Mouse (Mus musculus): ENCODE data around the gene Rnf213. TPM values are rescaled to one million over a fixed set of nuclear protein-coding genes. Genes with fewer than 3 reads are reported as not detected.

Gene Rnf213
- polyA plus RNA-seq, 1 experiment: 34.7 TPM

- no peak overlapping the region for H3K27ac ChIP-seq (ENCODE audit: insufficient read depth, low read depth, low read length)
- no peak for TF ChIP-seq CTCF (IDR thresholded peaks at IDR 0.05; ENCODE audit: extremely low read depth, insufficient read length, insufficient replicate concordance, low read depth, low read length)
- TF ChIP-seq POLR2A (IDR thresholded peaks at IDR 0.05; ENCODE audit: low read depth, low read length): no peak
- H3K36me3 ChIP-seq (ENCODE audit: control insufficient read depth, insufficient read depth, low read length): no peaks in the 10 kb centered on the region
- 62% methylated on average over 7 of the region's 7 CpGs for WGBS
- H3K27me3 ChIP-seq (ENCODE audit: control insufficient read depth, insufficient read depth, low read length): no peaks in the 10 kb centered on the region; the same call in 1 of the 2 replicates
- no peaks in the 10 kb centered on the region for H3K4me1 ChIP-seq (ENCODE audit: control insufficient read depth, insufficient read depth, insufficient read length, low read length)
- no peak overlapping the region for H3K4me3 ChIP-seq (ENCODE audit: low read depth, low read length)
Observed at GRCm38 (mm10) chr11:119533745-119534144, 140.8 kb downstream of the Rnf213 start.

Other genes with a start within 250 kb of the Rnf213 start
- 4.3 and 5.0 TPM in 2 replicates for gene Tbc1d16, start 164.6 kb upstream of the Rnf213 start, polyA plus RNA-seq (2012; rRNA removed)
- 0.18 and 0.20 TPM in 2 replicates for gene Ccdc40, start 164.5 kb upstream of the Rnf213 start, polyA plus RNA-seq (2012; rRNA removed)
- 35.8 TPM in 2 replicates for gene Gaa, start 125.2 kb upstream of the Rnf213 start, polyA plus RNA-seq (2012; rRNA removed)
- gene Eif4a3, start 93.0 kb upstream of the Rnf213 start, polyA plus RNA-seq (2012; rRNA removed): 27.7 and 56.5 TPM in 2 replicates
- 3.5 and 7.1 TPM in 2 replicates for gene Card14, start 85.3 kb upstream of the Rnf213 start, polyA plus RNA-seq (2012; rRNA removed)
- 12.6 and 19.2 TPM in 2 replicates for gene Sgsh, start 37.6 kb upstream of the Rnf213 start, polyA plus RNA-seq (2012; rRNA removed)
- 9.7 and 17.3 TPM in 2 replicates for gene Slc26a11, start 37.5 kb upstream of the Rnf213 start, polyA plus RNA-seq (2012; rRNA removed)
- gene Endov, start 98.2 kb downstream of the Rnf213 start, polyA plus RNA-seq (2012; rRNA removed): 9.6 and 18.1 TPM in 2 replicates
- gene Nptx1, start 154.7 kb downstream of the Rnf213 start, polyA plus RNA-seq (2012; rRNA removed): 0.49 and 1.0 TPM in 2 replicates
- gene Rptor, start 209.8 kb downstream of the Rnf213 start, polyA plus RNA-seq (2012; rRNA removed): 15.7 and 26.8 TPM in 2 replicates

Measured in small intestine, adult 2 months (tissue).